Mouse (Mus musculus): ENCODE data around the gene 1700016H13Rik. TPM values are rescaled to one million over a fixed set of nuclear protein-coding genes. Genes with fewer than 3 reads are reported as not detected.

Gene 1700016H13Rik
- total and polyA plus RNA-seq, 3 experiments: 0.23 to 0.40 TPM; not detected in 1

DNA sequence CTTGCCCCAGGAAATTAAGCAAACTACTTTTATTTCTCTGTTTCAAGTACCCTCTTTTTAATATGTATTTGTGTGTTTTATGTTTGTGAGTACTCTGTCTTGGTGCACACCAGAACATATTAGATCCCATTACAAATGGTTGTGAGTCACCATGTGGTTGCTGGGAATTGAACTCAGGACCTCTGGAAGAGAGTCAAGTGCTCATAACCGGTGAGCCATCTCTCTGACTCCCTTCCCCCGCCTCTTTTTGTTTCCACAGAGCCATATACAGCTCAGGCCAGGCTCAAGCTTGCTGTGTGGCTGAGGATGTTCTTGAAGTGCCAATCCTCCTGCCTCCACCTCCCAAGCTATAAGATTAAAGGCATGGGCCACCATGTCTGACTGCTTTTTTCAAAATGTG is 10.1 kb upstream of the 1700016H13Rik start:
- Histone ChIP-seq H3K4me3 (ENCODE audit: control insufficient read depth in 1 of 2, insufficient read depth in 1 of 2, low read depth in 2 of 2, low read length in 2 of 2) (no peak overlapping the region), H3K9me3 (replicated peaks; ENCODE audit: insufficient read depth, low read length) (no peaks in the 10 kb centered on the region), H3K4me1 (ENCODE audit: control insufficient read depth in 1 of 2, insufficient read depth in 2 of 2, low read length in 2 of 2) (no peaks in the 10 kb centered on the region), H3K9ac (ENCODE audit: control insufficient read depth, low read depth, low read length, poor library complexity, severe bottlenecking) (no peak overlapping the region), H3K27ac (ENCODE audit: control insufficient read depth, low read depth, low read length) (no peak overlapping the region), H3K79me2 (ENCODE audit: control insufficient read depth, insufficient read depth, low read length, poor library complexity) (no peaks in the 10 kb centered on the region), H3K27me3 (ENCODE audit: control insufficient read depth in 1 of 2, insufficient read depth in 2 of 2, low read length in 2 of 2) (peaks cover 0 to 9% of the 10 kb centered on the region in 2 experiments; a peak in 3 of 4 replicates), H3K36me3 (ENCODE audit: control insufficient read depth in 1 of 2, insufficient read depth in 2 of 2, low read length in 2 of 2) (no peaks in the 10 kb centered on the region)
- DNase-seq (ENCODE audit: low read depth, low spot score): no peak
- TF ChIP-seq POLR2AphosphoS5 (IDR thresholded peaks at IDR 0.05; ENCODE audit: borderline replicate concordance, low read depth, low read length) (no peak), TCF12 (IDR thresholded peaks at IDR 0.05; ENCODE audit: low read depth, low read length) (no peak), POLR2A (IDR thresholded peaks at IDR 0.05; ENCODE audit: control insufficient read depth in 1 of 2, insufficient read depth in 1 of 2, low read depth in 1 of 2, low read length in 2 of 2, poor library complexity in 1 of 2) (no peak), USF1 (IDR thresholded peaks at IDR 0.05; ENCODE audit: low read depth, low read length) (no peak), USF2 (IDR thresholded peaks at IDR 0.05; ENCODE audit: borderline replicate concordance in 1 of 2, insufficient read depth in 1 of 2, low read depth in 1 of 2, low read length in 2 of 2) (no peak), ZNF384 (IDR thresholded peaks at IDR 0.05; ENCODE audit: low read depth, low read length) (no peak), POLR2AphosphoS2 (IDR thresholded peaks at IDR 0.05; ENCODE audit: low read length) (no peak), CTCF (IDR thresholded peaks at IDR 0.05 in 2 of 3, conservative IDR thresholded peaks at IDR 0.05 in 1 of 3; ENCODE audit: control insufficient read depth in 1 of 3, insufficient read depth in 1 of 3, low read depth in 2 of 3, low read length in 3 of 3, poor library complexity in 1 of 3, severe bottlenecking in 1 of 3) (no peak), MYB (IDR thresholded peaks at IDR 0.05; ENCODE audit: low read depth, low read length) (no peak), NRF1 (IDR thresholded peaks at IDR 0.05; ENCODE audit: insufficient read depth, low read depth, low read length, poor library complexity, severe bottlenecking) (no peak), E2F4 (IDR thresholded peaks at IDR 0.05; ENCODE audit: borderline replicate concordance, low read depth, low read length) (no peak), ELF1 (IDR thresholded peaks at IDR 0.05; ENCODE audit: low read depth, low read length) (no peak), MAFK (IDR thresholded peaks at IDR 0.05; ENCODE audit: borderline replicate concordance, low read depth, low read length) (no peak), MXI1 (IDR thresholded peaks at IDR 0.05; ENCODE audit: low read depth, low read length) (no peak), MAZ (IDR thresholded peaks at IDR 0.05; ENCODE audit: low read depth, low read length) (no peak), RAD21 (IDR thresholded peaks at IDR 0.05; ENCODE audit: low read depth, low read length) (no peak), GABPA (IDR thresholded peaks at IDR 0.05; ENCODE audit: low read depth, low read length) (no peak), NELFE (IDR thresholded peaks at IDR 0.05; ENCODE audit: low read depth, low read length) (no peak), BHLHE40 (IDR thresholded peaks at IDR 0.05; ENCODE audit: borderline replicate concordance, low read depth, low read length) (no peak)

DNA sequence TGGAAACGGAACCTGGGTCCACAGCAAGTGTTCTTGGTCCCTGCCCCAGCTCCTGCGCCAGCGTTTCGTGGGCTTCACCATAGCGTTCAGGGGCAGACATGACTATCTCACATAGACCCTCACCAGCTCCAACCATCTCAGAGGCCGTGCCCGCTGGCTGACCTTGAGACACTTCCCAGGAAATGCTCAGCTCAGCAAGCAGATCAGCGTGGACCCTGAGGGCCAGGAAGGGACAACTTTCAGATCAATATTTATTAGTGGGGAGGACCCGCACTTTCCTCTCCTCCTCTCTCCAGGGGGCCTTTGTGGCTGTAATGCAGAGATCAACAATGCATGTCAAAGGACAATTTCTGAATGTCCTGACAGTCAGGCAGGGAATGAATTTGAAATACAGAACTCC is 9.1 kb upstream of the 1700016H13Rik start:
- DNase-seq (ENCODE audit: low read depth, low spot score): no peak
- TF ChIP-seq KAT2A (conservative IDR thresholded peaks at IDR 0.05; ENCODE audit: low read depth, low read length): no peak
- TF ChIP-seq ZKSCAN1 (IDR thresholded peaks at IDR 0.05; ENCODE audit: low read depth, low read length): no peak
- no peak for TF ChIP-seq TCF12 (IDR thresholded peaks at IDR 0.05; ENCODE audit: low read depth, low read length)
- TF ChIP-seq USF1 (IDR thresholded peaks at IDR 0.05; ENCODE audit: low read depth, low read length): no peak
- no peak for TF ChIP-seq JUND (IDR thresholded peaks at IDR 0.05; ENCODE audit: low read depth, low read length)
- TF ChIP-seq CHD1 (IDR thresholded peaks at IDR 0.05; ENCODE audit: low read depth, low read length): no peak
- TF ChIP-seq MEF2A (IDR thresholded peaks at IDR 0.05; ENCODE audit: extremely low read depth, insufficient replicate concordance, low read depth, low read length, poor library complexity, severe bottlenecking): no peak
- TF ChIP-seq HCFC1 (IDR thresholded peaks at IDR 0.05; ENCODE audit: low read depth, low read length): no peak
- TF ChIP-seq UBTF (IDR thresholded peaks at IDR 0.05; ENCODE audit: borderline replicate concordance, insufficient read depth, low read depth, low read length): no peak
- no peak for TF ChIP-seq NRF1 (IDR thresholded peaks at IDR 0.05; ENCODE audit: insufficient read depth, low read depth, low read length, poor library complexity, severe bottlenecking)
- no peak for TF ChIP-seq ZNF384 (IDR thresholded peaks at IDR 0.05; ENCODE audit: low read depth, low read length)
- TF ChIP-seq ELF1 (IDR thresholded peaks at IDR 0.05; ENCODE audit: low read depth, low read length): no peak
- no peak for TF ChIP-seq MYC (IDR thresholded peaks at IDR 0.05; ENCODE audit: low read depth, low read length)
- no peak for TF ChIP-seq E2F4 (IDR thresholded peaks at IDR 0.05; ENCODE audit: borderline replicate concordance, low read depth, low read length)
- no peak for TF ChIP-seq ETS1 (IDR thresholded peaks at IDR 0.05; ENCODE audit: low read depth, low read length)
- no peak for TF ChIP-seq MAX (IDR thresholded peaks at IDR 0.05; ENCODE audit: low read length)
- no peak for TF ChIP-seq RAD21 (IDR thresholded peaks at IDR 0.05; ENCODE audit: low read depth, low read length)
- TF ChIP-seq USF2 (IDR thresholded peaks at IDR 0.05; ENCODE audit: borderline replicate concordance in 1 of 2, insufficient read depth in 1 of 2, low read depth in 1 of 2, low read length in 2 of 2): no peak
- no peak for TF ChIP-seq ZC3H11A (IDR thresholded peaks at IDR 0.05; ENCODE audit: low read depth, low read length)

More for the DNA sequence above, 9.1 kb upstream of the 1700016H13Rik start:
- Histone ChIP-seq H3K27me3 (ENCODE audit: control insufficient read depth in 1 of 2, insufficient read depth in 2 of 2, low read length in 2 of 2) (peaks cover 0 to 9% of the 10 kb centered on the region in 2 experiments; a peak in 3 of 4 replicates), H3K79me2 (ENCODE audit: control insufficient read depth, insufficient read depth, low read length, poor library complexity) (no peaks in the 10 kb centered on the region), H3K36me3 (ENCODE audit: control insufficient read depth in 1 of 2, insufficient read depth in 2 of 2, low read length in 2 of 2) (no peaks in the 10 kb centered on the region), H3K27ac (ENCODE audit: control insufficient read depth, low read depth, low read length) (no peak overlapping the region), H3K4me3 (ENCODE audit: control insufficient read depth in 1 of 2, insufficient read depth in 1 of 2, low read depth in 2 of 2, low read length in 2 of 2) (no peak overlapping the region), H3K9me3 (replicated peaks; ENCODE audit: insufficient read depth, low read length) (no peaks in the 10 kb centered on the region), H3K9ac (ENCODE audit: control insufficient read depth, low read depth, low read length, poor library complexity, severe bottlenecking) (no peak overlapping the region), H3K4me1 (ENCODE audit: control insufficient read depth in 1 of 2, insufficient read depth in 2 of 2, low read length in 2 of 2) (no peaks in the 10 kb centered on the region)
